1 mouse cellular context compared by ENCODE assay signal in the genomic region with DNA sequence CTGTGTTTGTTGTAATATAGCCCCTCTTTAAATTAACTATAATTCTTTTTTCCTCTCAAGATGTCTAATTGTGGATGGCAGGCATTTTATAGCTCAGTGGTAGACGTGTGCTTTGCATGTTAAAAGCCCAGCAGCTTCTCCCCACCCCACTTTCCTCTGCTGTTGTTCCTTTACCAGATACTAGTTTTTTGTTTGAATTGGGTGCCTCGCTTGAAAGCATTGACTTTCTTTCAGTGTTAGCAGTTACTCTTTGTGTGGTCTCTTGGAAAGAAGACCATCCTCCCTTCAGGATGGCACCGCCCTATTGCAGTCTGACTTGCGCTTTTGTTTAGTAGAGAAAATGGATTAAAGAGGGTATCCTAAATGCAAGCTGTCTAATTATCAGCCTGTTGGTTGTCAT.
TF ChIP-seq lines count a peak whose summit lies in the region.

No protein-coding gene starts in this region.

TF ChIP-seq in ES-E14, 5 proteins besides CTCF, POLR2A, EP300 and RAD21 (continued from another document):
- no peak for TF ChIP-seq HCFC1 (IDR thresholded peaks at IDR 0.05; ENCODE audit: borderline replicate concordance, insufficient read depth, low read length)
- TF ChIP-seq ZC3H11A (IDR thresholded peaks at IDR 0.05; ENCODE audit: borderline replicate concordance, low read depth, low read length) = no peak
- no peak for TF ChIP-seq CHD2 (IDR thresholded peaks at IDR 0.05; ENCODE audit: low read depth, low read length)
